Mouse (Mus musculus): ENCODE measurements around the gene Klrb1c.
"Not testable (repeated sequence)": the region's sequence is repeated elsewhere in the genome, so short reads cannot be mapped to it uniquely, and the experiment has no call there.

Klrb1c gene

DNA sequence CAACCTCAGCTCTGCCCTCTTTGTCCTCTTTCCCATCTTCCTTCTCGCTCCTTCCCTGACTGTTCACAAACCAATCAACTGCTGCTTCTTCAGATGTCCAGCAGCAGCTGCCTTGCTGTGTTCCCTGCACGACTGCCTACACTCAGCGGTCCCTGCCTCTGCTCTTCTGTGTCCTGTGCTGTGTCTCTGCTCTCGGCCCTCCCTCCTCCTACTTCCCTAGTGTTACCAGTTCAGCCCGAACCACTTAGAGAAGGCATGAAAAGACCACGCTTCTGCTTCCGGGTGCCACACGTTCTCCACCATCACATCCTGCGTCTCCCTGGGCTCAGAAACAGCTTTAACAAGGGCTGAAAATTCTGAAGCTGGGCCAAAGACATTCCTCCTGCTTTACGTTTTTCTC is 34.8 kb downstream of the Klrb1c start:
- peak; percentile 53 for DNase-seq

GRCm38 (mm10) chr6:128753610-128754224 is 35.3 kb downstream of the Klrb1c start:
- DNase-seq = peak; percentile 88

DNA sequence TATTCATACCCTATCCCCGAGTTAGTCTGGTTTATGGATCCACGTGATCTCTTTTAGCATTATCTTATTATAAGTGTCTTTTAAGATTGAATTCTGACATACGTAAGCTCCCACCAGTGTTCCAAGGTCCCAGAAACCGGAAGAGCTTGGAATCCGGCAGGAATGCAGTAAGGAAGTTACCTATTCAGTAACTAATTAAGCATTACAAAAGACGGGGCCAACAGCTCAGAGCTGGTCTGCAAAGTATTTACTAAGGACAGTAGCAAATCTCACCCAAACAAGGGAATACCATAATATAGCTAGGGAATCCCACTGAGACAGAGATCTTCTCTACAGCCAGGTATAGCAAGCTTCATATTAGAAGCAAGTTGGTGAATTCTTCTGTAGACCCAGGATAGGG is 42.0 kb downstream of the Klrb1c start:
- DNase-seq = not testable (repeated sequence)

GRCm38 (mm10) chr6:128737445-128737844 is 51.6 kb downstream of the Klrb1c start:
- DNase-seq = no peak

- no peak for DNase-seq
Observed at GRCm38 (mm10) chr6:128736100-128736499, 52.9 kb downstream of the Klrb1c start.

- no peak for DNase-seq
Observed at GRCm38 (mm10) chr6:128734896-128735295, 54.1 kb downstream of the Klrb1c start.

- no peak for DNase-seq
Observed at GRCm38 (mm10) chr6:128733908-128734679, 54.9 kb downstream of the Klrb1c start.

GRCm38 (mm10) chr6:128732032-128732431 is 57.0 kb downstream of the Klrb1c start:
- no peak for DNase-seq

Measured in cerebellum, adult 9-11 months (tissue).